Mouse (Mus musculus) kidney, embryonic 14.5 days (tissue): ENCODE results near the gene Hoxa7. TPM values are rescaled to one million over a fixed set of nuclear protein-coding genes. Genes with fewer than 3 reads are reported as not detected.

Experiments used
- ATAC-seq: fragments of 200-750 bp; cut with Nextera tagmentation; 2 replicates; pipeline ENCODE4 v1.8.0; 2017; ENCODE audit warnings: moderate number of reproducible peaks, mild to moderate bottlenecking, moderate TSS enrichment, moderate library complexity; ENCODE audit not compliant: low FRiP score, low TSS enrichment
- H3K27ac ChIP-seq: fragments of 300-500 bp; sonication (generic); 2 replicates; pipeline ENCODE4 v1.5.1; 2014; ENCODE audit warnings: low read depth, mild to moderate bottlenecking, low read length, moderate library complexity, mixed read lengths
- H3K27me3 ChIP-seq: fragments of 300-500 bp; sonication (generic); 2 replicates; pipeline ENCODE4 v1.6.1; 2014; ENCODE audit warnings: mild to moderate bottlenecking, low read length; ENCODE audit not compliant: control insufficient read depth, insufficient read depth
- H3K36me3 ChIP-seq: fragments of 300-500 bp; sonication (generic); 2 replicates; pipeline ENCODE4 v1.6.1; 2014; ENCODE audit warnings: low read length, mixed read lengths; ENCODE audit not compliant: control insufficient read depth, insufficient read depth
- H3K4me1 ChIP-seq: fragments of 300-500 bp; sonication (generic); 2 replicates; pipeline ENCODE4 v1.6.1; 2014; ENCODE audit warnings: low read length, mixed read lengths; ENCODE audit not compliant: control insufficient read depth, insufficient read depth
- H3K4me2 ChIP-seq: fragments of 300-500 bp; sonication (generic); replicated peaks from 2 replicates; pipeline ENCODE4 v1.6.1; 2014; ENCODE audit warnings: low read depth, mild to moderate bottlenecking, low read length
- H3K4me3 ChIP-seq: fragments of 300-500 bp; sonication (generic); 2 replicates; pipeline ENCODE4 v1.5.1; 2014; ENCODE audit warnings: mild to moderate bottlenecking, low read length
- H3K9ac ChIP-seq: fragments of 300-500 bp; sonication (generic); 2 replicates; pipeline ENCODE4 v1.6.1; 2014; ENCODE audit warnings: low read depth, mild to moderate bottlenecking, low read length, moderate library complexity
- H3K9me3 ChIP-seq: fragments of 300-500 bp; sonication (generic); 2 replicates; pipeline ENCODE4 v1.6.1; 2016; ENCODE audit warnings: low read length; ENCODE audit not compliant: control insufficient read depth
- WGBS: fragments of 180-500 bp; shearing (Covaris S2); extraction: QIAGEN DNeasy Blood & Tissue Kit; methylation state at CpG from one replicate; pipeline ENCODE4 v1.1.7; 2014; 5-methylcytosine and 5-hydroxymethylcytosine counted together
- polyA plus RNA-seq: library from polyadenylated mRNA; unstranded; fragments of >200 nt; fragmentation: Nextera tagmentation; extraction: Ambion mirVana; gene quantifications from 2 replicates; pipeline ENCODE4 v1.2.1, GENCODE M21; 2014

The Hoxa7 gene
- polyA plus RNA-seq, result 19.1 and 19.6 TPM in 2 replicates

GRCm38 (mm10) chr6:52221337-52221992 is at the start of gene Hoxa7:
Gene Hoxa7, minus strand, starts transcription at chr6:52221854.
- peaks cover 10% of the 10 kb centered on the region; the same call in 1 of the 2 replicates for H3K36me3 ChIP-seq
- peak within 1 kb of the TSS; percentile 98 for H3K27ac ChIP-seq
- H3K4me2 ChIP-seq, result peak within 1 kb of the TSS; percentile 97
- H3K9ac ChIP-seq, result peak within 1 kb of the TSS; percentile 87
- 0 out of 2 replicates have a peak, but pooled peaks cover 7% of the 10 kb centered on the region for H3K27me3 ChIP-seq
- ATAC-seq, result peak; percentile 25
- H3K4me3 ChIP-seq, result peak within 1 kb of the TSS; percentile 64
- no peaks in the 10 kb centered on the region for H3K9me3 ChIP-seq
- peaks cover 34% of the 10 kb centered on the region for H3K4me1 ChIP-seq
- WGBS, result under 1% methylated on average over 46 of the region's 46 CpGs

- H3K4me1 ChIP-seq, result no peaks in the 10 kb centered on the region
- 0 out of 2 replicates have a peak, but pooled peaks have one; percentile 55 for ATAC-seq
- peaks cover 82% of the 10 kb centered on the region for H3K27me3 ChIP-seq
- H3K4me2 ChIP-seq, result no peak overlapping the region
- H3K4me3 ChIP-seq, result no peak overlapping the region
- no peaks in the 10 kb centered on the region for H3K9me3 ChIP-seq
- WGBS, result 5% methylated on average over 23 of the region's 23 CpGs
- H3K36me3 ChIP-seq, result no peaks in the 10 kb centered on the region
- H3K9ac ChIP-seq, result no peak overlapping the region
- H3K27ac ChIP-seq, result no peak overlapping the region
Observed at GRCm38 (mm10) chr6:52270494-52271480, 49.1 kb upstream of the Hoxa7 start.

GRCm38 (mm10) chr6:52268756-52269155 is 47.1 kb upstream of the Hoxa7 start:
- H3K9me3 ChIP-seq, result no peaks in the 10 kb centered on the region
- peaks cover 87% of the 10 kb centered on the region for H3K27me3 ChIP-seq
- H3K27ac ChIP-seq, result no peak overlapping the region
- WGBS, result 1% methylated on average over 3 of the region's 3 CpGs
- no peak for ATAC-seq
- no peak overlapping the region for H3K4me2 ChIP-seq
- no peak overlapping the region for H3K9ac ChIP-seq
- H3K4me1 ChIP-seq, result no peaks in the 10 kb centered on the region
- H3K36me3 ChIP-seq, result no peaks in the 10 kb centered on the region
- H3K4me3 ChIP-seq, result no peak overlapping the region

GRCm38 (mm10) chr6:52268341-52268740 is 46.7 kb upstream of the Hoxa7 start:
- H3K27me3 ChIP-seq, result peaks cover 87% of the 10 kb centered on the region
- no peak for ATAC-seq
- H3K27ac ChIP-seq, result no peak overlapping the region
- 5% methylated on average over 7 of the region's 7 CpGs for WGBS
- no peak overlapping the region for H3K4me3 ChIP-seq
- no peaks in the 10 kb centered on the region for H3K9me3 ChIP-seq
- H3K4me2 ChIP-seq, result no peak overlapping the region
- no peaks in the 10 kb centered on the region for H3K36me3 ChIP-seq
- H3K4me1 ChIP-seq, result no peaks in the 10 kb centered on the region
- H3K9ac ChIP-seq, result no peak overlapping the region

- Histone ChIP-seq H3K27ac (no peak overlapping the region), H3K9me3 (no peaks in the 10 kb centered on the region), H3K4me3 (no peak overlapping the region), H3K4me2 (no peak overlapping the region), H3K9ac (no peak overlapping the region), H3K4me1 (no peaks in the 10 kb centered on the region), H3K36me3 (no peaks in the 10 kb centered on the region), H3K27me3 (peaks cover 85% of the 10 kb centered on the region)
- no peak for ATAC-seq
- WGBS, result 3% methylated on average over 3 of the region's 3 CpGs
Observed at GRCm38 (mm10) chr6:52267691-52268090, 46.0 kb upstream of the Hoxa7 start.

GRCm38 (mm10) chr6:52267221-52267620 is 45.6 kb upstream of the Hoxa7 start:
- Histone ChIP-seq H3K4me2 (no peak overlapping the region), H3K36me3 (no peaks in the 10 kb centered on the region), H3K27ac (no peak overlapping the region), H3K4me1 (no peaks in the 10 kb centered on the region), H3K9me3 (no peaks in the 10 kb centered on the region), H3K27me3 (peaks cover 85% of the 10 kb centered on the region), H3K4me3 (no peak overlapping the region), H3K9ac (no peak overlapping the region)
- 17% methylated on average over 5 of the region's 5 CpGs for WGBS
- ATAC-seq, result no peak

- WGBS, result under 1% methylated on average over 9 of the region's 9 CpGs
- no peaks in the 10 kb centered on the region for H3K9me3 ChIP-seq
- H3K4me2 ChIP-seq, result no peak overlapping the region
- no peak overlapping the region for H3K4me3 ChIP-seq
- H3K27me3 ChIP-seq, result peaks cover 87% of the 10 kb centered on the region
- no peaks in the 10 kb centered on the region for H3K36me3 ChIP-seq
- H3K27ac ChIP-seq, result no peak overlapping the region
- no peaks in the 10 kb centered on the region for H3K4me1 ChIP-seq
- ATAC-seq, result no peak
- no peak overlapping the region for H3K9ac ChIP-seq
Observed at GRCm38 (mm10) chr6:52266666-52266985, 45.0 kb upstream of the Hoxa7 start.

- H3K4me2 ChIP-seq, result no peak overlapping the region
- H3K27ac ChIP-seq, result no peak overlapping the region
- H3K4me1 ChIP-seq, result no peaks in the 10 kb centered on the region
- no peak for ATAC-seq
- peaks cover 86% of the 10 kb centered on the region for H3K27me3 ChIP-seq
- H3K9ac ChIP-seq, result no peak overlapping the region
- H3K4me3 ChIP-seq, result no peak overlapping the region
- 1% methylated on average over 19 of the region's 19 CpGs for WGBS
- H3K36me3 ChIP-seq, result no peaks in the 10 kb centered on the region
- H3K9me3 ChIP-seq, result no peaks in the 10 kb centered on the region
Observed at GRCm38 (mm10) chr6:52265913-52266665, 44.4 kb upstream of the Hoxa7 start.
